In genomic region chr10:127178286-127179027, GRCm38 (mm10) we compare ENCODE assay signal across 8 mouse cellular contexts. TPM values are rescaled to one million over a fixed set of nuclear protein-coding genes. Genes with fewer than 3 reads are reported as not detected.
DNase-seq lines count a peak whose midpoint lies in the region; ATAC-seq lines count a peak whose summit lies in the region.

No protein-coding gene starts in this region.

- H3K27ac ChIP-seq in limb, embryonic 13.5 days, result no peak overlapping the region
- H3K27ac ChIP-seq in neural tube, embryonic 12.5 days, result no peak overlapping the region

- peak; percentile 30 for DNase-seq in cerebellum, adult 9-10 months
- no peak for DNase-seq in cerebellum, postnatal 36 days
- DNase-seq in urinary bladder, postnatal 14 days (ENCODE audit: low spot score), result peak; percentile 4
- DNase-seq in urinary bladder, postnatal 4 days (ENCODE audit: low spot score in 2 of 2), result no peak
- DNase-seq in frontal cortex, postnatal 14 days (ENCODE audit: low spot score in 2 of 2), result no peak
- no peak for DNase-seq in urinary bladder, postnatal 10 days (ENCODE audit: low spot score)

- peaks cover 18% of the 10 kb centered on the region for H3K36me3 ChIP-seq in limb, embryonic 13.5 days
- H3K36me3 ChIP-seq in neural tube, embryonic 12.5 days, result peaks cover 4% of the 10 kb centered on the region; the same call in 1 of the 2 replicates

- H3K4me2 ChIP-seq in limb, embryonic 13.5 days (replicated peaks), result peak overlapping the region; percentile 60
- peak overlapping the region; percentile 55 for H3K4me2 ChIP-seq in neural tube, embryonic 12.5 days (replicated peaks)

- peak overlapping the region; percentile 36 for H3K9ac ChIP-seq in limb, embryonic 13.5 days
- 0 out of 2 replicates have a peak overlapping the region, but pooled peaks have one; percentile 29 for H3K9ac ChIP-seq in neural tube, embryonic 12.5 days

- peaks cover 28% of the 10 kb centered on the region for H3K4me1 ChIP-seq in limb, embryonic 13.5 days
- peaks cover 30% of the 10 kb centered on the region for H3K4me1 ChIP-seq in neural tube, embryonic 12.5 days

- ATAC-seq in limb, embryonic 13.5 days (ENCODE audit: low FRiP score, low read depth), result no peak
- no peak for ATAC-seq in neural tube, embryonic 12.5 days (ENCODE audit: low FRiP score, low read depth)

- peak overlapping the region; percentile 32 for H3K4me3 ChIP-seq in limb, embryonic 13.5 days
- peak overlapping the region; percentile 13; the same call in 1 of the 2 replicates for H3K4me3 ChIP-seq in neural tube, embryonic 12.5 days

- H3K27me3 ChIP-seq in limb, embryonic 13.5 days, result peaks cover 72% of the 10 kb centered on the region
- peaks cover 66% of the 10 kb centered on the region for H3K27me3 ChIP-seq in neural tube, embryonic 12.5 days (replicated peaks)

- no peaks in the 10 kb centered on the region for H3K9me3 ChIP-seq in limb, embryonic 13.5 days
- H3K9me3 ChIP-seq in neural tube, embryonic 12.5 days, result no peaks in the 10 kb centered on the region

- WGBS in limb, embryonic 13.5 days, result 4% methylated on average over 41 of the region's 41 CpGs
- WGBS in neural tube, embryonic 12.5 days, result 2% methylated on average over 41 of the region's 41 CpGs

RNA-seq across cellular contexts. Expression of gene Slc26a10, which starts 2.0 kb away (rescaled TPM):
- 1.4 and 1.6 TPM in 2 replicates for polyA plus RNA-seq in limb, embryonic 13.5 days (2015; fragmentation: Nextera tagmentation; extraction: Ambion mirVana)
- polyA plus RNA-seq in neural tube, embryonic 12.5 days (2016; fragmentation: Nextera tagmentation; extraction: Ambion mirVana), result 1.5 and 1.8 TPM in 2 replicates

RNA-seq across cellular contexts. Expression of gene Arhgef25, which starts 11.4 kb away (rescaled TPM):
- polyA plus RNA-seq in limb, embryonic 13.5 days (2015; fragmentation: Nextera tagmentation; extraction: Ambion mirVana), result 108 and 111 TPM in 2 replicates
- 43.3 and 43.6 TPM in 2 replicates for polyA plus RNA-seq in neural tube, embryonic 12.5 days (2016; fragmentation: Nextera tagmentation; extraction: Ambion mirVana)

RNA-seq across cellular contexts. Expression of gene B4galnt1, which starts 13.4 kb away (rescaled TPM):
- 6.2 and 6.9 TPM in 2 replicates for polyA plus RNA-seq in limb, embryonic 13.5 days (2015; fragmentation: Nextera tagmentation; extraction: Ambion mirVana)
- 29.2 and 31.5 TPM in 2 replicates for polyA plus RNA-seq in neural tube, embryonic 12.5 days (2016; fragmentation: Nextera tagmentation; extraction: Ambion mirVana)

RNA-seq across cellular contexts. Expression of gene Dtx3, which starts 17.1 kb away (rescaled TPM):
- polyA plus RNA-seq in limb, embryonic 13.5 days (2015; fragmentation: Nextera tagmentation; extraction: Ambion mirVana), result 169 and 173 TPM in 2 replicates
- 189 and 199 TPM in 2 replicates for polyA plus RNA-seq in neural tube, embryonic 12.5 days (2016; fragmentation: Nextera tagmentation; extraction: Ambion mirVana)

RNA-seq across cellular contexts. Expression of gene Pip4k2c, which starts 32.9 kb away (rescaled TPM):
- polyA plus RNA-seq in limb, embryonic 13.5 days (2015; fragmentation: Nextera tagmentation; extraction: Ambion mirVana), result 27.6 and 29.1 TPM in 2 replicates
- 22.0 and 22.4 TPM in 2 replicates for polyA plus RNA-seq in neural tube, embryonic 12.5 days (2016; fragmentation: Nextera tagmentation; extraction: Ambion mirVana)

Comparison
In these comparisons a context has a peak if more than half of its experiments do, and no peak if none do; other contexts are left out.
1. DNase-seq: peak in cerebellum, adult 9-10 months (single experiment) and urinary bladder, postnatal 14 days (single experiment); none in cerebellum, postnatal 36 days (0 of 2), urinary bladder, postnatal 4 days (0 of 2), frontal cortex, postnatal 14 days (0 of 2) and urinary bladder, postnatal 10 days (single experiment).